Comparison of ENCODE assay signal across 8 mouse cellular contexts in genomic region chr5:64325741-64326355, GRCm38 (mm10).
A peak's percentile ranks its signal among the peaks of the same experiment; 100 is the strongest.
DNase-seq lines count a peak whose midpoint lies in the region; ATAC-seq and TF ChIP-seq lines count a peak whose summit lies in the region.

No protein-coding gene starts in this region.

- H3K27me3 ChIP-seq in hindbrain, embryonic 16.5 days (replicated peaks; ENCODE audit: control insufficient read depth, insufficient read depth, low read length): no peaks in the 10 kb centered on the region
- H3K27me3 ChIP-seq in neural tube, embryonic 13.5 days: no peaks in the 10 kb centered on the region

- H3K4me1 ChIP-seq in hindbrain, embryonic 16.5 days (ENCODE audit: control insufficient read depth, insufficient read depth, low read depth, low read length): peaks cover 25% of the 10 kb centered on the region
- peaks cover 31% of the 10 kb centered on the region for H3K4me1 ChIP-seq in neural tube, embryonic 13.5 days (replicated peaks)

- no peaks in the 10 kb centered on the region for H3K9me3 ChIP-seq in hindbrain, embryonic 16.5 days (ENCODE audit: control insufficient read depth, low read length)
- no peaks in the 10 kb centered on the region for H3K9me3 ChIP-seq in neural tube, embryonic 13.5 days

- no peak for ATAC-seq in hindbrain, embryonic 16.5 days
- no peak for ATAC-seq in neural tube, embryonic 13.5 days (ENCODE audit: low read depth)

- WGBS in hindbrain, embryonic 16.5 days: 89% methylated on average over 5 of the region's 5 CpGs
- WGBS in neural tube, embryonic 13.5 days: 93% methylated on average over 5 of the region's 5 CpGs

- TF ChIP-seq CTCF in gastrocnemius, adult 2 months (IDR thresholded peaks at IDR 0.05): no peak
- TF ChIP-seq CTCF in layer of hippocampus, adult 2 months (conservative IDR thresholded peaks at IDR 0.05): no peak

- DNase-seq in gastrocnemius, adult 2 months: peak; percentile 16
- no peak for DNase-seq in gastrocnemius, postnatal 36 days
- no peak for DNase-seq in layer of hippocampus, adult 2 months (ENCODE audit: low spot score in 2 of 2)
- DNase-seq in layer of hippocampus, postnatal 36 days: no peak
- no peak for DNase-seq in cerebellum, postnatal 14 days
- DNase-seq in right cerebral cortex, adult 18-20 months: no peak

- H3K9ac ChIP-seq in hindbrain, embryonic 16.5 days (ENCODE audit: low read depth, low read length): no peak overlapping the region
- H3K9ac ChIP-seq in neural tube, embryonic 13.5 days: 0 out of 2 replicates have a peak overlapping the region, but pooled peaks have one; percentile 38

- intact Hi-C loops in gastrocnemius, adult 2 months (cut with DNase I): no loop called here
- intact Hi-C loops in gastrocnemius, postnatal 36 days (cut with DNase I): no loop called here

- peak overlapping the region; percentile 7; the same call in 1 of the 2 replicates for H3K4me3 ChIP-seq in gastrocnemius, adult 2 months
- H3K4me3 ChIP-seq in layer of hippocampus, adult 2 months: no peak overlapping the region
- H3K4me3 ChIP-seq in hindbrain, embryonic 16.5 days (ENCODE audit: low read length): no peak overlapping the region
- H3K4me3 ChIP-seq in neural tube, embryonic 13.5 days: no peak overlapping the region

- H3K27ac ChIP-seq in gastrocnemius, adult 2 months: peak overlapping the region; percentile 89
- peak overlapping the region; percentile 87 for H3K27ac ChIP-seq in layer of hippocampus, adult 2 months
- peak overlapping the region; percentile 31; the same call in 1 of the 2 replicates for H3K27ac ChIP-seq in hindbrain, embryonic 16.5 days (ENCODE audit: low read depth, low read length)
- peak overlapping the region; percentile 64; the same call in 1 of the 2 replicates for H3K27ac ChIP-seq in neural tube, embryonic 13.5 days (replicated peaks)

- H3K36me3 ChIP-seq in hindbrain, embryonic 16.5 days (ENCODE audit: control insufficient read depth, insufficient read depth, low read length): no peaks in the 10 kb centered on the region
- peaks cover 28% of the 10 kb centered on the region; the same call in 1 of the 2 replicates for H3K36me3 ChIP-seq in neural tube, embryonic 13.5 days

- H3K4me2 ChIP-seq in hindbrain, embryonic 16.5 days (ENCODE audit: low read length): no peak overlapping the region
- H3K4me2 ChIP-seq in neural tube, embryonic 13.5 days: no peak overlapping the region

Comparison
In these comparisons a context has a peak if more than half of its experiments do, and no peak if none do; other contexts are left out.
1. H3K27ac ChIP-seq: peak in every context shown above with its lines; median percentile 89 in gastrocnemius, adult 2 months; 87 in layer of hippocampus, adult 2 months; 64 in neural tube, embryonic 13.5 days; 31 in hindbrain, embryonic 16.5 days.